Mouse (Mus musculus) 416B (cell line): ENCODE data around the gene 4930432M17Rik.

Source experiments
- DNase-seq: peaks from one replicate; pipeline ENCODE4 v3.0.0; 2011; ENCODE audit warnings: low read depth

The 4930432M17Rik gene

GRCm38 (mm10) chr3:121670462-121670861, at the start of gene 4930432M17Rik:
TSS of gene 4930432M17Rik (plus strand) at chr3:121670762.
- no peak for DNase-seq

- no peak for DNase-seq
Observed at GRCm38 (mm10) chr3:121625662-121626061, 44.9 kb upstream of the 4930432M17Rik start.

GRCm38 (mm10) chr3:121626273-121626672, 44.3 kb upstream of the 4930432M17Rik start:
- DNase-seq = peak; percentile 34

GRCm38 (mm10) chr3:121628245-121628644, 42.3 kb upstream of the 4930432M17Rik start:
- DNase-seq = no peak

- peak; percentile 2 for DNase-seq
Observed at GRCm38 (mm10) chr3:121630626-121631025, 39.9 kb upstream of the 4930432M17Rik start.

- DNase-seq = peak; percentile 13
Observed at GRCm38 (mm10) chr3:121634963-121635362, 35.6 kb upstream of the 4930432M17Rik start.

- no peak for DNase-seq
Observed at GRCm38 (mm10) chr3:121635505-121635904, 35.1 kb upstream of the 4930432M17Rik start.

GRCm38 (mm10) chr3:121636315-121636714, 34.2 kb upstream of the 4930432M17Rik start:
- DNase-seq = peak; percentile 10

GRCm38 (mm10) chr3:121636748-121637147, 33.8 kb upstream of the 4930432M17Rik start:
- no peak for DNase-seq

- no peak for DNase-seq
Observed at GRCm38 (mm10) chr3:121637792-121638191, 32.8 kb upstream of the 4930432M17Rik start.

GRCm38 (mm10) chr3:121638241-121638640, 32.3 kb upstream of the 4930432M17Rik start:
- no peak for DNase-seq

GRCm38 (mm10) chr3:121640611-121641010, 30.0 kb upstream of the 4930432M17Rik start:
- DNase-seq = no peak

GRCm38 (mm10) chr3:121643236-121643635, 27.3 kb upstream of the 4930432M17Rik start:
- DNase-seq = no peak

GRCm38 (mm10) chr3:121645447-121645846, 25.1 kb upstream of the 4930432M17Rik start:
- DNase-seq = no peak

GRCm38 (mm10) chr3:121646364-121647048, 24.1 kb upstream of the 4930432M17Rik start:
- DNase-seq = no peak

- DNase-seq = no peak
Observed at GRCm38 (mm10) chr3:121648238-121648778, 22.3 kb upstream of the 4930432M17Rik start.

- peak; percentile 5 for DNase-seq
Observed at GRCm38 (mm10) chr3:121650052-121650671, 20.4 kb upstream of the 4930432M17Rik start.

- peak; percentile 35 for DNase-seq
Observed at GRCm38 (mm10) chr3:121651710-121652109, 18.9 kb upstream of the 4930432M17Rik start.

GRCm38 (mm10) chr3:121652186-121652585, 18.4 kb upstream of the 4930432M17Rik start:
- DNase-seq = no peak

GRCm38 (mm10) chr3:121656922-121657321, 13.6 kb upstream of the 4930432M17Rik start:
- DNase-seq = no peak

GRCm38 (mm10) chr3:121662705-121663469, 7.7 kb upstream of the 4930432M17Rik start:
- no peak for DNase-seq

GRCm38 (mm10) chr3:121663470-121663847, 7.1 kb upstream of the 4930432M17Rik start:
- DNase-seq = no peak
